Mouse (Mus musculus) heart, adult 9 months (tissue): ENCODE results near the gene Lmln.
"Not testable (repeated sequence)": the region's sequence is repeated elsewhere in the genome, so short reads cannot be mapped to it uniquely, and the experiment has no call there.

Experiments used
- DNase-seq, 2 experiments: peaks; one replicate each; pipeline ENCODE4 v3.0.0; 2022; ENCODE audit warnings: low spot score in 2 of 2

Gene Lmln

GRCm38 (mm10) chr16:33056786-33057185 is 5.5 kb upstream of the Lmln start:
- DNase-seq: no peak

- DNase-seq: no peak
Observed at GRCm38 (mm10) chr16:33058033-33058432, 4.3 kb upstream of the Lmln start.

- DNase-seq: not testable (repeated sequence)
Observed at GRCm38 (mm10) chr16:33058656-33059055, 3.7 kb upstream of the Lmln start.

GRCm38 (mm10) chr16:33059471-33059870 is 2.9 kb upstream of the Lmln start:
- DNase-seq: no peak

GRCm38 (mm10) chr16:33060926-33061325 is 1.4 kb upstream of the Lmln start:
- no peak for DNase-seq

GRCm38 (mm10) chr16:33061400-33061799 is 921 bp upstream of the Lmln start:
- DNase-seq: no peak

GRCm38 (mm10) chr16:33062682-33063131 is 386 bp downstream of the Lmln start:
- no peak for DNase-seq

- DNase-seq: no peak
Observed at GRCm38 (mm10) chr16:33063267-33063666, 946 bp downstream of the Lmln start.

GRCm38 (mm10) chr16:33064636-33065035 is 2.3 kb downstream of the Lmln start:
- DNase-seq: no peak

GRCm38 (mm10) chr16:33070928-33071327 is 8.6 kb downstream of the Lmln start:
- no peak for DNase-seq

GRCm38 (mm10) chr16:33072871-33073557 is 10.7 kb downstream of the Lmln start:
- DNase-seq: no peak

- no peak for DNase-seq
Observed at GRCm38 (mm10) chr16:33074967-33075366, 12.6 kb downstream of the Lmln start.

- no peak for DNase-seq
Observed at GRCm38 (mm10) chr16:33076078-33076477, 13.8 kb downstream of the Lmln start.

- DNase-seq: no peak
Observed at GRCm38 (mm10) chr16:33077069-33077627, 14.8 kb downstream of the Lmln start.

- no peak for DNase-seq
Observed at GRCm38 (mm10) chr16:33080063-33080462, 17.7 kb downstream of the Lmln start.

- no peak for DNase-seq
Observed at GRCm38 (mm10) chr16:33082951-33083350, 20.6 kb downstream of the Lmln start.

GRCm38 (mm10) chr16:33083996-33084395 is 21.7 kb downstream of the Lmln start:
- no peak for DNase-seq

GRCm38 (mm10) chr16:33085666-33086065 is 23.3 kb downstream of the Lmln start:
- DNase-seq: no peak

- no peak for DNase-seq
Observed at GRCm38 (mm10) chr16:33113726-33114125, 51.4 kb downstream of the Lmln start.

- no peak for DNase-seq
Observed at GRCm38 (mm10) chr16:33123373-33123772, 61.1 kb downstream of the Lmln start.

GRCm38 (mm10) chr16:33123938-33124820 is 61.9 kb downstream of the Lmln start:
- DNase-seq: no peak

GRCm38 (mm10) chr16:33127052-33127451 is 64.7 kb downstream of the Lmln start:
- DNase-seq: no peak

GRCm38 (mm10) chr16:33130731-33131130 is 68.4 kb downstream of the Lmln start:
- DNase-seq: peak; percentile 32 to 55
